Mouse (Mus musculus) liver, postnatal 0 days (tissue): ENCODE data around the gene C2cd4a. TPM values are rescaled to one million over a fixed set of nuclear protein-coding genes. Genes with fewer than 3 reads are reported as not detected.

Experiments used
- ATAC-seq: fragments of 200-750 bp; cut with Nextera tagmentation; 2 replicates; pipeline ENCODE4 v1.8.0; 2017; ENCODE audit warnings: mild to moderate bottlenecking, moderate library complexity
- DNase-seq: peaks from one replicate; pipeline ENCODE4 v3.0.0-alpha.2; 2016
- H3K27ac ChIP-seq: fragments of 300-500 bp; sonication (generic); 2 replicates; pipeline ENCODE4 v1.5.1; 2014; ENCODE audit warnings: antibody characterized with exemption, moderate library complexity, mild to moderate bottlenecking, low read depth
- H3K27me3 ChIP-seq: fragments of 300-500 bp; sonication (generic); 2 replicates; pipeline ENCODE4 v1.6.1; 2014; ENCODE audit warnings: low read length, control low read depth, mixed read lengths; ENCODE audit not compliant: insufficient read depth
- H3K36me3 ChIP-seq: fragments of 300-500 bp; sonication (generic); replicated peaks from 2 replicates; pipeline ENCODE4 v1.6.1; 2014; ENCODE audit warnings: mild to moderate bottlenecking, control low read depth, low read length, moderate library complexity, mixed read lengths; ENCODE audit not compliant: insufficient read depth
- H3K4me1 ChIP-seq: fragments of 300-500 bp; sonication (generic); 2 replicates; pipeline ENCODE4 v1.6.1; 2014; ENCODE audit warnings: antibody characterized with exemption, mild to moderate bottlenecking, control low read depth; ENCODE audit not compliant: insufficient read depth
- H3K4me2 ChIP-seq: fragments of 300-500 bp; sonication (generic); 2 replicates; pipeline ENCODE4 v1.6.1; 2014; ENCODE audit warnings: low read depth, mild to moderate bottlenecking, low read length, moderate library complexity, mixed read lengths
- H3K4me3 ChIP-seq: fragments of 300-500 bp; sonication (generic); 2 replicates; pipeline ENCODE4 v1.5.1; 2014; ENCODE audit warnings: low read depth, low read length
- H3K9ac ChIP-seq: fragments of 300-500 bp; sonication (generic); replicated peaks from 2 replicates; pipeline ENCODE4 v1.6.1; 2014; ENCODE audit warnings: mild to moderate bottlenecking, moderate library complexity
- H3K9me3 ChIP-seq: fragments of 300-500 bp; sonication (generic); 2 replicates; pipeline ENCODE4 v1.6.1; 2016; ENCODE audit warnings: mild to moderate bottlenecking, control low read depth, low read length, mixed read lengths
- CTCF ChIP-seq: sonication (generic); IDR thresholded peaks from 2 replicates; pipeline ENCODE4 v1.5.1; 2016; ENCODE audit warnings: antibody characterized with exemption, low read depth
- EP300 ChIP-seq: IDR thresholded peaks from 2 replicates; pipeline ENCODE4 v1.6.1; 2016; ENCODE audit warnings: antibody characterized with exemption, low read depth, mild to moderate bottlenecking
- WGBS: fragments of 180-500 bp; shearing (Covaris S2); extraction: QIAGEN DNeasy Blood & Tissue Kit; methylation state at CpG from one replicate; pipeline ENCODE4 v1.1.7; 2014; ENCODE audit not compliant: insufficient replicate concordance; 5-methylcytosine and 5-hydroxymethylcytosine counted together
- polyA plus RNA-seq: library from polyadenylated mRNA; unstranded; fragments of >200 nt; fragmentation: Nextera tagmentation; extraction: Ambion mirVana; gene quantifications from 2 replicates; pipeline ENCODE4 v1.2.1, GENCODE M21; 2015

The C2cd4a gene
- polyA plus RNA-seq, 1 experiment from 2014 or later = 0.89 TPM

DNA sequence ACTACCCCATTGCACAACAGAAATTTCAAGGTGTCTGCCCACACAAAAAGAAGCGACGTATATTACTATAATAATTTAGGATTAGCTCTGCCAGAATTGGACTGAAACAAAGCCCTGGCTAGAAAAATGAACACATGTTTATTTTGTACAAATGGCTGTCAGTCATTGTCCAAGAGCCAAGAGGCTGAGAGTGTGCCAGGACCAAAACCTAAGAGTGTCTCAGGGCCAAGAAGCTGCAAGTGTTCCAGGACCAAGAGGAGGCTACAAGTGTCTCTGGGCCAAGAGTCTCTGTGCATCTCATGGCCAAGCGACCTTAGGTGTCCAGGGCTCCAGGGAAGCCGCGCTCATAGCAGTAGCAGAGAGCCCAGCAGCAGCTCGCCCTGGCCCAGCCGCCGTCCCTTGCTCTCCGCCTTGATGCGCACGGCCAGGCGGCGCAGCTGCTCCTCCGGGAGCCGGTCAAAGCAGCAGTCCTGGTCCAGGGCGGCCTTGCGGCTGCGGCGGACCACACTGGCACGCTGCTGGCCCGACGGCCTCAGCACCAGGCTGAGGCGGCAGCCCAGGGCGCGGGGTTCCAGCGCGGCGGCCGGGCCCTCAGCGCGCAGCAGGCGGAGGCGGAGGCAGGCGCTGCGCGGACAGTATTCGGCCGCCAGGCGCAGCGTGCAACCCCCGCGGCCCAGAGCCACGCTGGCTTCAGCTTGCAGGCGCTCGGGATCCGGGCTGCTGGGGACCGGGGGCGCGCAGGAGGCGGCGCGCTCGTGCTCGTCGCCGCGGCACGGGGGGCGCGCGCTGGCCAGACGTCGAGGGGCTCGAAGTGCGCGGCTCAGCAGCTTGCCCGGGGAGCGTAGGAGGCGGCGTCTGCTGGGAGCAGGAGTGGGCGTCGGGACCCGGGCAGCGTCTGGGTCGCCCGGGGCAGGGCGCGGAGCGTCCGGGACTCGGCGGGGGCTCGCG lies 1.4 kb downstream of the C2cd4a start:
- TF ChIP-seq CTCF (no peak), EP300 (no peak)
- peak; percentile 37 for DNase-seq

DNA sequence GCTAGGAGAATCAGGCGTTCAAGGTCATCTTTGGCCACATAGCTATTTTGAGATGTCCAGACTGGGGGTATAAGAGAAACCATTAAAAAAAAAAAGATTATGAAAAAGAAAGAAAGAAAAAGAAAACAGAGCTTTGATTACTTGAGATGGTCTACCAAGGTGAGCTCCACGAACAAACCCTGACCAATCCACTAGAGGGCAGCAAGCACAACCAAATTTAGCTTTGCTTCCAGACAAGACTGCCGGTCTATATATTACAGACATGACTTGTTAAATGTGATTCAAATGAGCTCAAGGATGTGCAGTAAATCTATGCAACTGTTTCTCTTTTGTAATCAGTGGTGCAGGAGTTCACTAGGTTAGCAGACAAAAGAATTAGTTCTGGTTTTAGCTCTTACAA lies 3.9 kb downstream of the C2cd4a start:
- H3K36me3 ChIP-seq = no peaks in the 10 kb centered on the region
- no peak overlapping the region for H3K4me3 ChIP-seq
- DNase-seq (peak; percentile 76), ATAC-seq (no peak)
- H3K4me1 ChIP-seq = peaks cover 14% of the 10 kb centered on the region
- no peak overlapping the region for H3K27ac ChIP-seq
- no peak overlapping the region for H3K4me2 ChIP-seq
- no peak overlapping the region for H3K9ac ChIP-seq
- TF ChIP-seq CTCF (peak; percentile 84), EP300 (no peak)
- 4% methylated on average over 3 of the region's 3 CpGs for WGBS
- H3K9me3 ChIP-seq = no peaks in the 10 kb centered on the region
- peaks cover 30% of the 10 kb centered on the region for H3K27me3 ChIP-seq

More for the DNA sequence above, 1.4 kb downstream of the C2cd4a start:
- 5% methylated on average over 69 of the region's 84 CpGs for WGBS
- Histone ChIP-seq H3K9me3 (no peaks in the 10 kb centered on the region), H3K4me3 (peak overlapping the region; percentile 58), H3K9ac (peak overlapping the region; percentile 48), H3K4me1 (peaks cover 14% of the 10 kb centered on the region), H3K27me3 (peaks cover 32% of the 10 kb centered on the region), H3K4me2 (peak overlapping the region; percentile 93), H3K36me3 (no peaks in the 10 kb centered on the region), H3K27ac (no peak overlapping the region)
- ATAC-seq = peak; percentile 83

DNA sequence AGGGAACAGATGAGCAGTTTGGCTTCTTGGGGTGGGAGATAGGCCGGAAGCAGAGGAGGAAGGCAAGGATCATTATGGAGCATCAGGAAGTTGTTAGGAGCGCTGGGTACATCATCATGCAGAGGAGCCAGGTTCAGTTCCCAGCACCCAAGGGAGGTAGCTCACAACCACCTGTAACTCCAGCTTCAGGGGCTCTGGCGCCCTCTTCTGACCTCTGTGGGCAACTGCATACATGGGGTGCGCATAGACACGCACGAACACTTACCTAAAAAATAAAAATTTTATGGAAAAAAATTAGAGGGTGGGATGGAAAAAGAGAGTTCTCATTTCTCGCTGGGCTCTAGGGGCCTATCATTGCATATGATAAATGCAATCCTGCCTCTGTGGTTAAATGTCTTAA lies 6.6 kb downstream of the C2cd4a start:
- no peak for TF ChIP-seq EP300
- no peak for TF ChIP-seq CTCF

DNA sequence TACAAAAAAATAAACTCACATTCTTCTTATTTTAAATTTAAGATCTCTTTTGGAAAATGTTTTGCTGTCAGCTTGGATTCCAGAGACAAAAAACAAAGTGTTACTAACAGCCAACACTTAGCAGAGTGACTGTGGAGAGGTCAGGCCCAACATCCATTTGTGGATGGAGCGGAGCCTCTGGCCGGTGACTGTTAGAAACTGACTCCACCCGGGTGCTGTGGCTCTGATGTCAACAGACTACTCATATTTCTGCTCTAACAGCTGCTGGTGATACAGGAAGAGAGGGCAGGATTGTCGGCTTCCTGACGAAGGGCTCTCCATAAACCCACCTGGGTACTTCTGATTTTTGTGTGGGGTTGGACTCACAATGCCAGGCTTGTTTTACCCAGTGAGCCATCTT lies 9.0 kb downstream of the C2cd4a start:
- H3K4me3 ChIP-seq = no peak overlapping the region
- H3K27me3 ChIP-seq = no peaks in the 10 kb centered on the region
- H3K4me1 ChIP-seq = no peaks in the 10 kb centered on the region
- H3K9ac ChIP-seq = no peak overlapping the region
- WGBS = 55% methylated on average over 5 of the region's 5 CpGs
- ATAC-seq (no peak), DNase-seq (no peak)
- no peak for TF ChIP-seq EP300
- TF ChIP-seq CTCF = no peak
- 0 out of 2 replicates have a peak, but pooled peaks cover 3% of the 10 kb centered on the region for H3K9me3 ChIP-seq
- no peaks in the 10 kb centered on the region for H3K36me3 ChIP-seq
- no peak overlapping the region for H3K27ac ChIP-seq
- H3K4me2 ChIP-seq = no peak overlapping the region

More for the DNA sequence above, 6.6 kb downstream of the C2cd4a start:
- no peak overlapping the region for H3K4me2 ChIP-seq
- H3K27me3 ChIP-seq = peaks cover 13% of the 10 kb centered on the region; the same call in 1 of the 2 replicates
- ATAC-seq (no peak), DNase-seq (no peak)
- no peaks in the 10 kb centered on the region for H3K9me3 ChIP-seq
- no peak overlapping the region for H3K4me3 ChIP-seq
- H3K36me3 ChIP-seq = no peaks in the 10 kb centered on the region
- WGBS = 77% methylated on average over 7 of the region's 7 CpGs
- H3K4me1 ChIP-seq = peaks cover 3% of the 10 kb centered on the region; the same call in 1 of the 2 replicates
- no peak overlapping the region for H3K9ac ChIP-seq
- H3K27ac ChIP-seq = no peak overlapping the region

DNA sequence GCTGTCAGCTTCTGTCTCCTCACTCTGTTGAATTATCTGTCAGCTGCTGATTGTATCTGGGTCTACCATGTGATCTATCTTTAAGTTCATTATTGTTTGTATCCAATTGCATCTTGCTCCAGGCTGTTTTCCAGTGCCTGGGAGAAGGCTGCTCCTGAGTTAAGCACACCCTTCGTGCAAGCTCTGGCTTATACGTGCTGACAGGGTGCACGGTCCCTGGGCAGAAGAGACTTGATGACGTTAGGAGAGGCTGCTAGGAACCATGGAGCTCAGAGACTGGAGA lies 13.5 kb downstream of the C2cd4a start:
- TF ChIP-seq EP300 (no peak), CTCF (no peak)
- 78% methylated on average over 4 of the region's 4 CpGs for WGBS
- Histone ChIP-seq H3K4me1 (peaks cover 6% of the 10 kb centered on the region), H3K4me3 (no peak overlapping the region), H3K4me2 (no peak overlapping the region), H3K9me3 (0 out of 2 replicates have a peak, but pooled peaks cover 3% of the 10 kb centered on the region), H3K27ac (no peak overlapping the region), H3K36me3 (no peaks in the 10 kb centered on the region), H3K9ac (no peak overlapping the region), H3K27me3 (no peaks in the 10 kb centered on the region)
- DNase-seq (no peak), ATAC-seq (no peak)

DNA sequence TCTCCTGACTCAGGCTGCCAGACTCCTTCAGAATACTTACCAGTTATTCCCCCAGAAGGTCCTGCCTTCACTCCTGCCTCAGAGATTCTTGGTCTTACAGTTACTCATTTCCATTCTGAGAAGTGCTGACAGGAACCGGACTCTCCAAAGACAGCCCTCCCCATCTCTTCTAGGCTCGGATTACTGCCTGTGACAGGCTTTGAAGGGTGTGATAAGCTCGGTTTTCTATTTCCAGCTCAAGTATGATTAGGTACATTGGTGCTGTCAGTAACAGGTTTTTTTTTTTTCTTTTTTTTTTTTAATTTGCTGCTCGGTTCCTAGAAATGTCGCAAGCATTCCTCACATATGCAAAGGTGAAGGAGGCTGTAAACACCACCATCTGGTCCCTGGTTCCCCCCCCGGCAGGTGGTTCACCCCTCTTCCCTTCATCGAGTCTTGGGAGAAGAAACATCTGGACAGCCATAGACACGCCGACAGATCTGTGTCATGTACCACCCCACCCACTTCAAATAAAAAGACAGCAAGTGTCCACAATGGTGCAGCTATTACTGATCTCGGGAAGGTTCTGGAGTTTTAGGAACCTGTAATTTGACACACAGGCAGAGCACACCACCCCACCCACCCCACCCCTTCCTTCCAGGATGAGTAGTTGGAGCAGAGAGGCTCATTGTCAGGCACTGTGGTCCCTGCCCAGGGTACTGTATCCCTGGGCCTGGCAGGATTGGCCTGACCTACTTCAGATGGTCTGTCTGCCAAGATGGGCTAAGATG lies 14.0 kb downstream of the C2cd4a start:
- 54% methylated on average over 10 of the region's 10 CpGs for WGBS
- no peak for TF ChIP-seq CTCF
- no peak for TF ChIP-seq EP300

More for the DNA sequence above, 14.0 kb downstream of the C2cd4a start:
- Histone ChIP-seq H3K9ac (no peak overlapping the region), H3K4me3 (no peak overlapping the region), H3K4me2 (no peak overlapping the region), H3K4me1 (peaks cover 6% of the 10 kb centered on the region), H3K27me3 (no peaks in the 10 kb centered on the region), H3K9me3 (0 out of 2 replicates have a peak, but pooled peaks cover 3% of the 10 kb centered on the region), H3K36me3 (no peaks in the 10 kb centered on the region), H3K27ac (no peak overlapping the region)
- ATAC-seq (no peak), DNase-seq (no peak)
